Mouse (Mus musculus) layer of hippocampus, postnatal 36 days (tissue): ENCODE measurements around the gene Gna15. TPM values are rescaled to one million over a fixed set of nuclear protein-coding genes. Genes with fewer than 3 reads are reported as not detected.
A peak's percentile ranks its signal among the peaks of the same experiment; 100 is the strongest.

Experiments used
- DNase-seq, 2 experiments: peaks; one replicate each; pipeline ENCODE4 v3.0.0; 2022
- total RNA-seq, 2 experiments: library from RNA; stranded (reverse); gene quantifications; 2 replicates each; pipeline ENCODE4 v1.2.3; 2021

The Gna15 gene
- total RNA-seq, 2 experiments from 2014 or later: 3.0 to 3.4 TPM

DNA sequence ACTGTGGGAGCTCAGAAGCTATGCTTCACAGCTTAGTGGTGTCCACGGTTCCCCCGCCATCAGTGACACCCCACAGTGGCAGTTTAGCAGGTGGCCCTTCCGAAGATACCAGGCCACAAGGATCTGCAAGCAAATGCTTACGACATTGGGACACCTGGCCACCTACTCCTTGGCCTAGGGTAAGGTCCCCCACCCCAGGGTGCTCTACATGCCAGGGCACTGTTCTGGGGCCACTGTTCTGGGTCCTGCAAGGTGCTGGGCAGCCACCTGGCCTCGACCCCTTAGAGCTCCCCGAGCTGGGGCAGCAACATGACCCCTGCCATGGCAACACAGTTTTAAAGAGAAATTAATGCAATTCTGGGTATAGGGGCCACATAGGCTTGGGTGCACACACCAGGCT is 28.9 kb downstream of the Gna15 start:
- no peak for DNase-seq

DNA sequence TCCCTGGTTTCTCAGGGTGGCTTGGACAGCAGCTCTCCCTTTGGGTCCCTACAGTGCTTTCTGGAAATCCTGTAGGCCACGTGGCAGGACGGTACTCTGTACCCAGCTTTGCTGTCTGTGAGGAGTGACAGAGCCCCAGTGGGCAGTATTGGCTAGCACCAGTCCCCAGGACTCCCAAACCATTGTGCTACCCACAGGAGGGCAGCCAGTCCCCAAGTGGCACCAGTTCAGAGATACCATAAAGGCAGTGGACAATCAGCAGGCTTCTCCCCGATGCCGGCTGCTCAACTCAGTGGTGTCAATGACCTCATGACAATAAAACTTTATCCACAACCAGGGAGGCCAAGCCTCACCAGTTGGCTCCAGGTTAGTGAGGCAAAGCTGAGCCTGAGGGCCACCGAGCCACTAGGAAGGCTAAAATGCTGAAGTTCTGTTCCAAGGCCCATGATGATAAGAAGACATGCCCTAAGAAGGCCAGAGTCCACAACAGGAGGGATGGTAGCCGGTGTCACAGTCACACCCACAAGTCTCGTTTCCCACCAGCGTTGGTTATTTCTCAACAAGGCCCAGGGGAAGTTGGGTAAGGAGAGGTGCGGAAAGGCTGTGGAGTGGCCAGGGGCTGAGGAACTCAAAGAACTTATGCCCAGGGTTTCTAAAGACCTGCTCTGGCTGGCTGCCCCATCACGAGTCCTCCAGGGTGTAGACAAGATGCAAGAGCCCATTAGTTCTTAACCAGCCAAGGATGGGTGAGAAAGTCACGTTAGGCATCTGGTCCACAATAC is 29.6 kb downstream of the Gna15 start:
- no peak for DNase-seq

DNA sequence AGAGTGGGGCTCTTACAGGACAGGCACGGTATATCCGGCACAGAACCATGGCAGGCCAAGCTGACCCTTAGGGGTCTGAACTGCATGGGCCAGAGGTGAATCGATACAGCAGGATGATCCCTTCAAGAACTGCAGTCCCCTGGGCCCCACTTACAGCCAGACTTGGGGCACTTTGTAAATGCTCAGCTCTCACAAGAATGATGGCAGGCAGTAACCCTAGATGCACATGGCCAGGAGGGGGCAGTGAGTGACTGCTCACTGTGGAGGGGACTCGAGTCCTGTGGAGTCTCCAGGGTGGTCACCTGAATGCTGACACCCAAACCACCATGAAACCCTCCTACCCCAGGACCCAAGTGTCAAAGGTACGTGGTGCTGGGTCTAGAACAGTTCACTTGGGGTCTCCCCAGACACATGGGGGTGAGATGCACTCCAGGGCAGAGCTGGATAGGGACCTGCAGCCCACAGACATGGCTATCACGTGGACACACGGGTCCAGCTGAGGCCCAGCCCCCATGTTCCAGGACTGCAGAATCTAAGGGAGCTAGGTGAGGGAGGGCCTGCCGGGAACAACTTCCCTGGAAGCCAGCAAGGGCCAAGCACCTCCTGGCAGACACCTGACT is 30.3 kb downstream of the Gna15 start:
- no peak for DNase-seq

DNA sequence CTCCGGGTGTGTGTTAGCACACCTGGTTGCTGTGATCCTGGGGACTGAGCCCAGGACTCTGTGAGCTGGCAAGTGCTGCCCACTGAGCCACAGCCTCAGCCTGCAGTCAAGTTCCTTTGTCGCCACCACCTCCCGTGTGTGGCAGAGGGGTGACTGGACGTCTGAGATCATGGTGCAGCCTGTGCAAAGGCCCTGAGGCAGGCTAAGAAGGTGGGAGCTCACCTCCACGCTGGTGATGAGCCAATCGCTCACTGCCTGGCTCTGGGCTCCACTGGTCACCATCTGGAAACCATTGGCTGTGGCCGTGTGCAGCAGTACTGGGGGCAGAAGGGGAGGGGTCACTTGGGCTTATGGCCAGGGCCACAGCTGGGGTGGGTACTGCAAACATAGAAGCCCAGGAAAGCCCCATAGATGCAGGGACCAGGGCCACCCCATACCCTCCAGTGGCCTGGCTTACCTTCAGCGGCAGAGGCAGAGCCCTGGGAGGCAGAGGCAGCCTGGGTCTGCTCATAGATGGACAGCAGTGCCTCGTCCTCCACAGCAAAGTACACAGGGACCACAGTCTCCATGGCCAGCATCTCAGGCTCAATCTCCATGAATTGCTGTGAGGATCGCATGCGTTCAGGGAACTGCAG is 31.3 kb downstream of the Gna15 start:
- no peak for DNase-seq

DNA sequence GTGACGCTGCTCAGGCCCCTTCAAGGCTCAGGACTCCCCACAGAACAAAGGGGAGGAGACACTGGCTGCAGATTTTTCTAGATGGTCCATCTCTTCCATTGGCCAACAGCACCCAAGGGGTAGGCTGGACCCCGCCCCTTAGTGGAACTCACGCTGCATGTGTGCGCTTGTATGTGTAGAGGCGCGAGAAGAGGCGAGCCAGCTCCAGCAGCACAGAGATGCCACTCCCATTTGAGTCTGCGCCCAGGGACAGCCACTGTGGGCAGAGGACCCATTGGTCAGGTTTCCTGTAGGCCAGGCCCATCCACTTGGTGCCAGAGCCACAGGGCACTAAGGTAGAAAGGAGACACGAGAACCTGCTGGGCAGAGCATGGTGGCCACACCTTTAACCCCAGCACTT is 33.0 kb downstream of the Gna15 start:
- no peak for DNase-seq

DNA sequence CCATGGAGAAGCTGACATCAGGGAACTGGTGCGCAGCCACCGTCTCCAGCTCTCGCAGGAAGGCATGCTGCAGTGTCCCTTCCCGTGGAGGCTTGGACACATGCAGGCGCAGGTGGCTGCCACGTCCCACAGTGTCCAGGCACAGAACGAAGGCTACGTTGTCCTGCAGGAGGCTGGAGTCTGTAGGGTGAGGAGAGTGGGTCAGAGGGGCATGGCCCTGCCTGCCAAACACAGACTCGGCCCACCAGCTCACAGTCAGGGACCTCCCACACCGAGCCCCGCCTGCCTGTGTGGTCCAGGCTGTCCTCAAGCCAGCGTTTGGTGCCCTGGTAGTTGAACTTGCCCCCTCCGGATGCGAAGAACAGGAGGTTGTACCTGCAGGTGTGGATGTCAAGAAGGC is 34.1 kb downstream of the Gna15 start:
- DNase-seq: no peak

DNA sequence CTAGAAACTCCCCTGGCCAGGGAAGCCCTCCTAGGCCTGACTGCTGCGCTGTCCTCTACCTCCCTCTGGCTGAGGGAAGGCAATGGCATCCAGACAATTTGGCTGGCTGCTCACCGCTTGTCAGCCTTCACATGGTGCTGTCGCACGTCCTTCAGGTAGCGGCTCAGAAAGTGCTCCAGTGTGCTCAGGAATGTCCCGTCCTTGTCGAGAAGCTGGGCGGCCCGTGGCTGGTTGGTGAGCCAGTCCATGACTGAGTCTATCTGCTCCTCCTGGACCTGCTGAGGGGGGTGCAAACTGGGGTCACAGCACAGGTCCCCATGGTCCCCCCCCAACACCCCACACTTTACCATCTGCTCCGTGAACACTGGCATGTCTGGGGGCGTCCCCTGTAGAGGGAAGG is 35.9 kb downstream of the Gna15 start:
- DNase-seq: no peak

DNA sequence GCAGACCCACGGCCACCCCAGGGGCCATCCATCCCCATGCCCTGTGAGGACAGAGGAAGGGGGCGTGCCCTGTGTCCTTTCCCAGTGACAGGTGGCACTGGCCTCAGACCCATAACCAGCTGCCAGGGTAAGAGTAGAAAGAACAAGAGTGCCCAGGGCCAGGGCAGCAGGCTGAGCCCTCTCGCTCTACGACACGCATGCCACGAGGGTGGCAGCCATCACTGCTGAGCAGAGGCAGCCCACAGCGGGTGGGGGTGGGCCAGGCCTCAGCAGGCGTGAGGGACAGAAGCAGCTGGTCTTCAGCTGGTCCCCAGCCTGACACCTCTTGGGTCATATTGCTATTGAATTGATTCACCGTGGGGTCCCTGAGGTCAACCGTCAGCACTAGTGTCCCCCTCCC is 37.5 kb downstream of the Gna15 start:
- DNase-seq: no peak

DNA sequence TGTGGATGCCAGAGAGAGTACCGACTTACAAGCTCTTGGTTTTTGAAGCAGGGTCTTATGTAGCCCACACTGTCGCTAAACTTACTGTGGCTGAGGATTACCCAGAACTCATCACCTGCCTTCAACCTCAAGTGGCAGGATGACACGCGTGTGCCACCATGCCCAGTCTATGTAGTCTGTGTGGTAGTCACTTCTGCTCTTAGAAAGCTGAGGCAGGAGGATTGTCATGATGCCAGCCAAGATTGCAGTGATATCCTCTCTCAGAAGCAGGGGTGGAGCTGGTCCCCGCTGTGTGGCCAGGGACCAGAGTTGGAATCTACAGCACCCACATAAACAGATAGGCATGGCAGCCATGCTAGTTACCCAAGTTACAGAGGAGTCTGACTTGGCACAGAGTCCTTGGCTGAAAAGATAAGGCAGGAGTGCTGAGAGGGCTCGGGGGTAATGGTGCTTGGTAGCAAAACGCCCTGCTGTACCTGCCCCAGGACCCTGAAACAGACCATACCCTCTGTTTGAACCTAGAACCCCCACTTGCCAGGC is 38.5 kb downstream of the Gna15 start:
- no peak for DNase-seq

DNA sequence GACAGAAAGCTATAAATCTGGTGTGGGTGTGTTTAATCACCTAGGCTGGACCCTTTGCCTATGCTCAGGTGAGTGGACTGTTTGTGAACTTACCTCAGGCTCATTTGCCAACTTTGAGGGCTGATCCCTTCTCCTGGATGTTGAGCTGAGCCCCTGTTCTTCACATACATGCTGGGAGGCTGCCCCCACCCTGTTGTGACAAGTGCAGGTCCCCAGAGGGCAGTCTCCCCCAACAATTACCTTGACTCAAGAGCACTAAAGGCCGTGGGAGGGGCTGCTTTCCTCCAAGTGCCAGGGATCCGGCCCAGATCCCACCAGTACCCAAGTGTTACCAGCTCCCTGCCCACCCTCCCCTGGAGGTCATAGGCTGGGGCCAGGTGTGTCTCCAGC is 39.0 kb downstream of the Gna15 start:
- no peak for DNase-seq

DNA sequence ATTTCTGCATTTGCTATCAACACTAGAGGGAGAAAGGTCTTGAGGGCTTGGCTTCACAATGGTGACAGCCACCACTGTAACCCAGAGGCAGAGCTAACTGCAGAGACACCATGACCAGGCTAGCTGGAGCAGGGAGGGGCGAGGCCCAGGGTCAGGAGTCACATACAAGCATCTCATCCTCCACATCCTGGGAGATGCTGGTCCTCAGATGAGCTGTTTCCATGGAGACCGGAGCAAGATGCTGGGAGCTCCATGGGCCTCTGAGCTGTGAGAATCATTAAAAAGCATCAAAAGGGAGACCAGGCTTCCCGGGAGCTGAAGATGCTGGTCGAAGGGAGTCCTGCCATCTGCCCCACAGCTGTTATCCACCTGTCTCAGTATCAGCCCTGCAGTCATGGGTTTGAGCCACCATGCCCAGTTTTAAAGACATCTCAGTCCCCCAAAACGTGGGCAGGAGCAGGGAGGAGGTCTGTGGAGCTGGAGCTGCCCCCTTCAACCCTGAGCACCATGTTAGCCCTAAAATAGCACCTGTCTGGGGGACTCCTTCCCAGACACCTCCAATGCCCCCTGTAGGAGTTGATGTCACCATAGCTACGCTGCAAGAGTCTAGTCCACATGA is 39.5 kb downstream of the Gna15 start:
- DNase-seq: no peak

DNA sequence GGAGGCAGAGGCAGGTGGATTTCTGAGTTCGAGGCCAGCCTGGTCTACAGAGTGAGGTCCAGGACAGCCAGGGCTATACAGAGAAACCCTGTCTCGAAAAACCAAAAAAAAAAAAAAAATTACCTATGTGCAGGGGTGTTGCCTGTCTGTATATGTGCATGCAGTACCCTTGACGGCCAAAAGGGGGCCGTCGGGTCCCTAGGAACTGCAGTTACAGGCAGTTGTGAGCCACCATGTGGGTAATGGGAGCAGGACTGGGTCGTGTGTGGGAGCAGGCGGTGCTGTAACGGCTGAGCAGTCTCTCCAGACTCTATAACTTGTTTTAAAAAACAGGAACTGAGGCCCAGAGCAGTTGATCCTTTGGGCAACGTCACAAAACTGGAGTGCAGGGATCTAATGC is 40.0 kb downstream of the Gna15 start:
- no peak for DNase-seq

DNA sequence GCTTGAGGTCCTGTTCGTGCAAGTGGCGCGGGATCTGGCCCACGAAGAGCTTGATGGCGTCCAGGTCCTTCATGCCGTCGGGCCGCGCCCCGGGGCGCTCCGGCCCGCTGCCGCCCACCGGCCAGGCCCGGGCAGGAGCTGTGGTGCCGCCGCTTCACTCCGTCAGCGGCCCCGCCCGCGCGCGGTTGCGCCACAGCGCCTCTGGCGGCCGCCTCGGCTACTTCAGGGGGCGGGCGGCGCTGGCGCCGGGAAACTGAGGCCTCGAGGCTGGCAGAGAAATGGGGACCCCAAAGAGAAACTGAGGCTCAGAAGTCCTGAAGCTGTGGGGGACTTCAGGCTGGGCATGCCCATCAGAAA is 41.5 kb downstream of the Gna15 start, which contains the start of gene Celf5:
TSS of gene Celf5 (minus strand) at position 177 of the 357 bp plus-strand sequence.
- DNase-seq: peak; percentile 72 to 79

DNA sequence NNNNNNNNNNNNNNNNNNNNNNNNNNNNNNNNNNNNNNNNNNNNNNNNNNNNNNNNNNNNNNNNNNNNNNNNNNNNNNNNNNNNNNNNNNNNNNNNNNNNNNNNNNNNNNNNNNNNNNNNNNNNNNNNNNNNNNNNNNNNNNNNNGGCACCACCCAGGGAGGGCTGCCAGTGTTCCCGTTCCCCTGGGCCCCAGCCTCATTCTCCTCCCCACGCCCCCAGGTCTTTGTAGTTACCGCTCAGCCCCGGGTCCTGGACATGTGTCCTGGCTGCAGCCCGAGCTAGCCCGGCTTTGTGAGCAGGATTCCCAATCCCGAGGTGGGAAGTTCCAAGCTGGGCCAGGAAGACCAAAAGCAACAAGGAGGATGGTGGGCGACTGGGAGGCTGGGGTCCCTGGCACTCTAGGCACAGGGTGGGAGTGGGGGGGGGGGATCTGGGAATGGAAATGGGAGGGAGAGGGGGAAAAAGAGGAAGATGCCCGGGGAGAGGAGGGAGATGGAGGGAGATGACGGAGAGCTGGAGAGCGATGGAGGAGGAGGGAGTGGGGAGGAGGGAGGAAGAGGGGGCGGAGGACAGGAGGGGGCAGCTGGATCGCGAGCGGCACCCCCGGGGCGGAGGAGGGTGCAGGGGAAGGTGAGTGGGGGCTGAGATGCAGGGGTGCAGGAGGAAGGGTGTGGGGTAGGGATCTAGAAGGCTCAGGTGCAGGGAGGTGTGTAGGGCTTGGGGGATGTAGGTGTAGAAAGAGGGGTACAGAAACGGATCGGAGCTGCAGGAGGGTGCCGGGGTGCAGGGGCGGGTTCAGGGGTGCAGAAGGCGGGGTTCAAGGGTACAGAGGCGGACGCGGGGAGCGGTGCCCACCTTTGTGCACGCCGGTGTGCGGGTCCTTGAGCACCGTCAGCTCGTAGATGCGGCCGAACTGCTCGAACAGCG is 42.2 kb downstream of the Gna15 start:
- DNase-seq: no peak

DNA sequence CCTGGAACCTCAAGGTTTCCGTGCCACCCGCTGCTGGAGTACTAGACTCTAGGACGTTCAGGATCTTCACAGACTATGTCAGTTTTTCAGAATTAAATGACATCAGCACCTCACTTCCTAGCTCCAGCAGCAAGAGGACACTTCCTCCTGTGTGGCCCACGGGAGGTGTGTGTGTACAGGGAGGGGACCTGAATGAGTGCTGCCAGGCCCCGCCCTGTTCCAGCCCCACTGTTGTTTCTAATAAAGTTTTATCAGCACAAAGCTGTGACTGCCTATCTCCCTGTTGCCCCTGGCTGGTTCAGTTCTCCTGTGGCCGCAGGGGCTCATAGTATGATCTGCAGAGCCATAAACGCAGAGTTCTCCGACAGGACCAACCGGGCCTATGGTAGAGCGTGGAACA is 49.6 kb downstream of the Gna15 start:
- no peak for DNase-seq

DNA sequence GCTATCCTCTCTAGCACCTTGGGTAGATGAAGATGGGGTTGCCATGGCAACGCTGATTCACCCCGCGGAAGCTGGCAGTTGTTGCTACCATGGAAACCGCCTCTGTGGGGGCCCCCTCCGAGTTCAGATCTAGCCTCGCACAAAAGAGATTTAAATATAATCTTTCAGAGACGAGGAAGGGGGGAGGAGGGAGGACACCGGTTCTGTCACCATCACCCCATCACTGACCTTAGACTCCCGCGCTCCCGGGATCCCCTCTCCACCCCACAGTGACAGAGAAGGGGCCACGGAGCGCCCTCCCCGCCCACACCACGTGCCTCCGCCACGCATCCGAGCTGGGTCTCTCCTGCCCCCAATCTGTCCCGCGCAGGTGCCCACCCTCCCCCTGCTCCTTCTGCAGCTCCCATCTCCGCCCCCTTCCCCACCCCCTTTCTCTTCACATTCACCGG is 51.0 kb downstream of the Gna15 start:
- peak; percentile 78 to 86 for DNase-seq

DNA sequence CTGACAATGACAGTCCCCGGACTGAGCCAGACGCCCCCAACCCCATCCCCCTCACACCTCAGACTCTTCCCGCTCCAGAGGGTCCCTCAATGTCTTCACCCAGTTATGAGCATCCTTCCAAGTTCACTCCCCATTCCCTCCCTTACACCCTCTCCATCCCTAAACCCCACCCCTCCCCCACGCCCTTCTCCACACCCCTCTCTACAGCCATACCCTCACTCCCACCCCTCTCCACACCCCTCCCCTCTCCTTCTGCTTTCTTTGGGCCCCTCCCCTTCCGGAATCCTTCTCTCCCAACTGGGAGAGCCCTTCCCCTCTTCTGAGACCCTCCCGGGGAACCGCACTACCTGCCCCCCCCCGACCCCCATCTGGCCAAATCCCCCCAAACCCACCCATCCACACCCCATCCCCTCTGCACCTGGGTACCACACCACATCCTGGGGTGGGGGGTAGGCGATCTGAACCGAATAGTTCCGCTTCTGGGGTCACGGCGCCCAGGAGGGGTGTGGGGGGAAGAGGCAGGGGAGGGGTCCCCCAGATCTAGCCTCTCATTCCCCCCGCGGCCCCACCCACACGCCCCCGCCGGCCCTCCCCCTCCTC is 51.5 kb downstream of the Gna15 start:
- DNase-seq: no peak

DNA sequence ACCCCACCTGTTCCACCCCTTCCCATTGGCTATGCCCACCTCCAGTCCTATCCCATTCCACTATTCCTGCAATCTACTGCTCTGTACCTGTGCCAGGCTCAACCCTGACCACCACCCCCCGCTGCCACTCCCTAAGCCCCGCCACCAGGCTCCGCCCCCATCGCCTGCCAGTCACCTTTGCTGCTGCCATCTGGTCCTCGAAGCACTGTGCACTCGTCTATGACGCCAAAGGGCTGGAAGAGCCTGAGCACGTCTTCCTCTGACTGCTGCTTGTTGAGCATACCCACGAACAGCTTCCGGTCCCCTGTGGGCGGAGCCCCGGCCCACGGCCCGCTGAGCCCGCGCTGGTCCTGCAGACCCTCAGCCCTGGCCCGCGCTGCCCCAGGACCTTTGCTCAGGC is 53.6 kb downstream of the Gna15 start:
- DNase-seq: no peak

DNA sequence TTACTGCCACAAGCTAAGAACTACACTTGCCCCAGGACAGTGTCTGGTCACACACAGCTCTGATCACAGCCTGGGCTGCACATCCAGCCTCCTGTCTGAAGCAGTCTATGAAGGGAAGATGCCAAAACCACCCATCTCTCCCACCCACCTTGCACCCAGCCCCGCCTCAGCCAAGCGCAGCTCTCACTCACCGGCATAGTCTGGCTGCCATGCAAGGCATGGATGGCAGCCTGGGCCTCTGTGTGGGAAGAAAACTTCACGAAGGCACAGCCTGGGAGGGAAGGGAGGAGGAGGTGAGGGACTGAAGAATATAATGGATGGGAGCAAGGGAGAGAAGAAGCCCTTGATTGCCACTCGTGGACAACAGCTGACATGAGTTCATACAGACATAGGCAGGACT is 54.8 kb downstream of the Gna15 start:
- DNase-seq: peak in 1 of 2 experiments; percentile 55

DNA sequence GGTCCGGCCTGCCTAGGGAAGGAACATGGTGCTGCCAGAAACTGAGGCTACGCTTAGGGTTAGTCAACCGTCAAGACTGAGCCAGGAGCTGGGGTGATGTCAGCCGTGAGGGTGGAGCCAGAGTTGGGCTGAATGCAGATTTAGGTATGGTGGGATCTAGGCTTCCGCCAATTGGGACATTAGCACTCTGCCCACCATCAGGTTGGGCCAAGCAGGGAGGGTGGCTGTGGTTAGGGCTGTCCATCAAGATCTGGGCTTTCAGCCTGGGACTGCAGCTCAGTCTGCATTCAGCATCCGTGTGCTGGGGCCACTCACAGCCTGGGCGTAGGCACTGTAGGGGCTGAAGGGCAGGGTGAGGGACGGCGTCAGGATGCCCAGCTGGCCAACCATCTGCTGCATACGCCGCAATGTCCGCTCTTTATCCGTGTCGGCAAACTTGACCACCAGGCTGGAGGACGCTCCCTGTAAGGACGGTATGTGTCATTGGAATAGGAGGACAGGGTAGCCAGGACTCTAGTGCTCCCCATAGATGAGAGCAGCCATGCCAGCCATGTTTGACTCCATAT is 56.3 kb downstream of the Gna15 start:
- DNase-seq: peak in 1 of 2 experiments; percentile 18

DNA sequence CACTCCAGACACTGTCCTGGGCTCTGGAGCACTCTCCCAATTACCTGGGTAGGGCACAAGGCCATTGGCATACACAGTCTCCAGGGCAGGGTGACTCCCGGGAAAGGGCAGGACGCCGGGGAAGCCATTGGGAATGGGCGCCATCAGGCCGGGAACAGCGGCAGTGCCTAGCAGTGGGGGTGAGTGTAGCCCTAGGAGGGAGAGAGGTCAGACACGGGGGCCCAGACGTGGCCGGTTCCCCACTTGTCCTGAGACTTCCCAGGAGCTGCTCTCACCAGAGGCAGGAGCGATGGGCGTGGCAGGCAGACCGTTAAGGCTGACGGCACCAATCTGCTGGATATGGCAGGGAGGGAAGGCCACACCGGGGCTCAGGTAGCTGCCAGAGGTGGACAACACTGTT is 57.1 kb downstream of the Gna15 start:
- DNase-seq: peak in 1 of 2 experiments; percentile 4
